Mouse (Mus musculus) midbrain, embryonic 16.5 days (tissue): Measurements from ENCODE around the gene Slc35c1. TPM values are rescaled to one million over a fixed set of nuclear protein-coding genes. Genes with fewer than 3 reads are reported as not detected.

ENCODE experiments used
- ATAC-seq: fragments of 200-750 bp; cut with Nextera tagmentation; 2 replicates; pipeline ENCODE4 v1.8.0; 2017; ENCODE audit warnings: moderate TSS enrichment
- H3K27ac ChIP-seq: fragments of 300-500 bp; sonication (generic); 2 replicates; pipeline ENCODE4 v1.5.1; 2014; ENCODE audit warnings: mild to moderate bottlenecking, low read length, mixed read lengths
- H3K27me3 ChIP-seq: fragments of 300-500 bp; sonication (generic); 2 replicates; pipeline ENCODE4 v1.6.1; 2014; ENCODE audit warnings: low read depth, low read length, mixed read lengths; ENCODE audit not compliant: control insufficient read depth, insufficient read depth
- H3K36me3 ChIP-seq: fragments of 300-500 bp; sonication (generic); 2 replicates; pipeline ENCODE4 v1.6.1; 2014; ENCODE audit warnings: mild to moderate bottlenecking, low read length, moderate library complexity, mixed read lengths; ENCODE audit not compliant: control insufficient read depth, insufficient read depth
- H3K4me1 ChIP-seq: fragments of 300-500 bp; sonication (generic); 2 replicates; pipeline ENCODE4 v1.6.1; 2014; ENCODE audit warnings: mild to moderate bottlenecking, low read length, mixed read lengths; ENCODE audit not compliant: control insufficient read depth, insufficient read depth
- H3K4me2 ChIP-seq: fragments of 300-500 bp; sonication (generic); 2 replicates; pipeline ENCODE4 v1.6.1; 2014; ENCODE audit warnings: mild to moderate bottlenecking, low read length, mixed read lengths
- H3K4me3 ChIP-seq: fragments of 300-500 bp; sonication (generic); 2 replicates; pipeline ENCODE4 v1.5.1; 2014; ENCODE audit warnings: low read depth, mild to moderate bottlenecking, low read length, moderate library complexity, mixed read lengths
- H3K9ac ChIP-seq: fragments of 300-500 bp; sonication (generic); 2 replicates; pipeline ENCODE4 v1.6.1; 2014; ENCODE audit warnings: low read depth, low read length, mixed read lengths
- H3K9me3 ChIP-seq: fragments of 300-500 bp; sonication (generic); replicated peaks from 2 replicates; pipeline ENCODE4 v1.6.1; 2014; ENCODE audit warnings: mild to moderate bottlenecking, low read length, mixed read lengths; ENCODE audit not compliant: control insufficient read depth, poor library complexity, severe bottlenecking
- WGBS: fragments of 180-500 bp; shearing (Covaris S2); extraction: QIAGEN DNeasy Blood & Tissue Kit; methylation state at CpG from one replicate; pipeline ENCODE4 v1.1.7; 2014; 5-methylcytosine and 5-hydroxymethylcytosine counted together
- polyA plus RNA-seq: library from polyadenylated mRNA; unstranded; fragments of >200 nt; fragmentation: Nextera tagmentation; extraction: Ambion mirVana; gene quantifications from 2 replicates; pipeline ENCODE4 v1.2.1, GENCODE M21; 2015

The Slc35c1 gene
- polyA plus RNA-seq, 1 experiment from 2014 or later: 17.9 TPM

DNA sequence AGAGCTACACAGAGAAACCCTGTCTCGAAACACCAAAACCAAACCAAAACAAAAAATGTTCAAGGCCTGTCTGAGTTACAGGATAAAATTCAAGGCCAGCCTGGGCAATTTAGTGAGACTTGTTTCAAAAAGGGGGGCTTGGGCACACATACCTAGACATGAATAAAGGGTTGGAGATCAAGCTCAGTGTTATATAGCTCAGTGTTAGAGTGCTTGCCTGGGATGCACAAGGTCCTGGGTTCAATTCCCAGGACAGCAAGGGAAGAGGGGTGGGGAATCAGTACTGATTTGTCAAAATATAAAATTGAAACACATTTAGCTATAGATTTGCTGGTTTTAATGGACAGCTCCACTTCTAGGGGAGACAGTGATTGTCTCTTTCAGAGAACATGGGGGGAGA lies 877 bp upstream of the Slc35c1 start:
- peaks cover 33% of the 10 kb centered on the region for H3K4me1 ChIP-seq
- no peak overlapping the region for H3K27ac ChIP-seq
- no peak overlapping the region for H3K4me3 ChIP-seq
- no peak overlapping the region for H3K4me2 ChIP-seq
- no peaks in the 10 kb centered on the region for H3K36me3 ChIP-seq
- 95% methylated on average over 1 of the region's 1 CpGs for WGBS
- no peak for ATAC-seq
- H3K9ac ChIP-seq: no peak overlapping the region
- H3K9me3 ChIP-seq: no peaks in the 10 kb centered on the region
- no peaks in the 10 kb centered on the region for H3K27me3 ChIP-seq

DNA sequence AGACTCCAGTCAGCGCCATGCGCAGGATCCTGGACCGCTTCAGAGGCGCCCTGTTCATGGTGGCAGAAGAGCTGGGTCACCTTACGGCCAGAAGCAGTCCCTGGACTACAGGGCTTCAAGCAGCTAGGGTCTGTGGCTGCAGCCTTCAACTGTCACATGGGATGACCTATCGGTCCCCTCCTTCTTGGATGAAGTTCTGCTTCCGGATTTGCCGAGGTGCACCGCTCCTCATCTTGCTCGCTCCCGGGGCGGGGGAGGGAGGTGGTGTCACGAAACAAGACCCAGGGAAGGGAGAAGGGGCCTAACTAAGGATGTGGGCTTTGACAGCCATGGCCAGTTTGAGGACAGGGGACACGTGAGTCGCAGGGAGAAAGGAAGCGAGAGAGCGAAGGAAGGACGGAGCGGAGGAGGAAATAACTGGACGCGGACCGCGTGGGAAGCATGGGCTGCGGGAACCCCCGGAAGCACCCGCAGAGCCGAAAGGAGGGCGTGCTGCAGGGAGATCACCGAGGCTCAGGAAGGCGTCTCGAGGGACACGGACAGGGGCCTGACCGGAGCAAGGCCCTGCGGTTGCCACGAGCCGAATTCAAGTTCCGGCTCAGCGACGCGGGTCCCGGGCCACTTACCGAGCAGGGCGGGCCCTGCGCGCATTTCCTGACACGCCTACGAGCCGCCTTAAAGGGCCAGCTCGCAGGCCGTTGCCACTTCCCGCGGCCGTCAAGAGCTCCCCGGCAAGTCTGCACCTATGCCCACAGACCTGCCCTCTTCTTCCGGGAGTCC lies 1.0 kb downstream of the Slc35c1 start:
- H3K36me3 ChIP-seq: peaks cover 3% of the 10 kb centered on the region
- H3K4me2 ChIP-seq: peak overlapping the region; percentile 97
- peak overlapping the region; percentile 85 for H3K4me3 ChIP-seq
- H3K9ac ChIP-seq: peak overlapping the region; percentile 77
- H3K27ac ChIP-seq: peak overlapping the region; percentile 71
- peaks cover 40% of the 10 kb centered on the region for H3K4me1 ChIP-seq
- WGBS: under 1% methylated on average over 55 of the region's 55 CpGs
- no peaks in the 10 kb centered on the region for H3K9me3 ChIP-seq
- ATAC-seq: peak; percentile 93
- H3K27me3 ChIP-seq: no peaks in the 10 kb centered on the region

DNA sequence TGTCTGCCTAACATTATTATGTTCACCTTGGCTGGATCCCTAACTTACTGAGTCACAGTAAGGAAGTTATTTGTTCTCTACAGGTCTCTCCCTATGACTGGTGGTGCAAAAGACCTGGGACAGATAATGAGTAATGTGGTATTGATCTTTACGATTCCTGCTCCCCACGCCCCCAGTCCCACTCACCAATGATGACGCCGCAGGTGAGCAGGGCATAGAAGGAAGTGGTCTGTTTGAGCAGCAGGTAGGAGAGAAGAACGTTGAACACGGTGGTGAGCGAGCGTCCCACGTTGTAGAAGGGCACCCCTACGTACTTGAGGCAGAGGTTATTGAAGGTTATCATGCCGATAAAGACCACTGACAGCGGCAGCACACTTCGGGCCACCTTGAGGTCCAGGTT lies 1.9 kb downstream of the Slc35c1 start:
- peak overlapping the region; percentile 77 for H3K9ac ChIP-seq
- peaks cover 9% of the 10 kb centered on the region for H3K36me3 ChIP-seq
- no peaks in the 10 kb centered on the region for H3K9me3 ChIP-seq
- no peak overlapping the region for H3K27ac ChIP-seq
- ATAC-seq: no peak
- H3K4me1 ChIP-seq: peaks cover 40% of the 10 kb centered on the region
- H3K4me2 ChIP-seq: peak overlapping the region; percentile 97
- H3K27me3 ChIP-seq: no peaks in the 10 kb centered on the region
- 72% methylated on average over 13 of the region's 13 CpGs for WGBS
- H3K4me3 ChIP-seq: peak overlapping the region; percentile 85

DNA sequence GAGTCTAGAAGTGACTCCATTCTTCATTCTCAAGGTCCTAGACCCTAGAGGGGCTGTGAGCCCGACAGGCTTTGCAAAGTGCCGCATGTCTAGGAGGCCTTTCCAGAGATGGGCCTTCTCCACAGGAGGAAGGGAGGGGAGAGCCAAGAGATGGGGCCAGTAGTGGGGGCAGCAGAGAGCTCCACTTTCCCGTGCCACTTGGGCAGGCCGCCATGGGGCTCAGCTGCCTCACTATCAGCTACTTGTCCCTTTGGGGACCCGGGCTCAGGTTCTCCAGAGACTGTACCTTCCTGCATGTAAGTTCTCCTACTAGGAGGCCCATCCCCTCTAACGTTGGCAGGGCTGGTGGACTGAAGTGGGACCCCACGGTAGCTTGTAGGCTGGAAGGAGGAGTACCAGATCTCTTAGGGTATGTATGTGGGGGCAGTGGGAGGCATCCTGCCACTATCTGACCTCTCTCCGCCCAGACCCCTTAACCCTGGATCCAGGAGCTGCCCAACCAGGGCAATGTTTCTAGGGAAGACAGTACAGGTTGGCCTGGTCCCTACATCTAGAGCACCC lies 3.3 kb downstream of the Slc35c1 start:
- Histone ChIP-seq H3K9me3 (no peaks in the 10 kb centered on the region), H3K4me3 (no peak overlapping the region), H3K36me3 (peaks cover 13% of the 10 kb centered on the region), H3K27ac (no peak overlapping the region), H3K4me2 (peak overlapping the region; percentile 36), H3K4me1 (peaks cover 40% of the 10 kb centered on the region), H3K9ac (peak overlapping the region; percentile 38), H3K27me3 (no peaks in the 10 kb centered on the region)
- 75% methylated on average over 8 of the region's 8 CpGs for WGBS
- no peak for ATAC-seq

DNA sequence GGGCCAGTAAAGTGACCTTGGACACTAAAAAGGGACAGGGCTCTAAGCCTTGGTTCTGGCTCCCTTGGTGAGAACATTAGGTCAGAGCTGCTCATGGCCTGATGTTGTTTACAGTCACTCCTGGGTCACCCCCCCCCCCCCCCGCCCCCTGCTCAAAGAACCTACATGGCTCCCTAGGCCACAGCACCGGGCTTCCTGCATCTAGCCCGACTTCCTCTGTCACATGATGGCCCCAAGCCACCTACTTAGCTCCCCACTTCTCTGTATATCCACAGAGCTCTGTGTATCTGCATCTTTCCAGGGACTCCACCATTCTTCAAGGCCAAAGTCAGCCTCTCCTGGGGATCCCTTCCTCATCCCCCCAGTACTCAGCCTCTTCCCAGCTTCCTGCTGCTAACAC lies 4.6 kb downstream of the Slc35c1 start:
- Histone ChIP-seq H3K4me1 (peaks cover 40% of the 10 kb centered on the region), H3K36me3 (peaks cover 13% of the 10 kb centered on the region), H3K27ac (no peak overlapping the region), H3K9me3 (no peaks in the 10 kb centered on the region), H3K4me2 (no peak overlapping the region; the same call in 1 of the 2 replicates), H3K9ac (no peak overlapping the region), H3K27me3 (no peaks in the 10 kb centered on the region), H3K4me3 (no peak overlapping the region)
- no peak for ATAC-seq
- WGBS: 38% methylated on average over 1 of the region's 3 CpGs

DNA sequence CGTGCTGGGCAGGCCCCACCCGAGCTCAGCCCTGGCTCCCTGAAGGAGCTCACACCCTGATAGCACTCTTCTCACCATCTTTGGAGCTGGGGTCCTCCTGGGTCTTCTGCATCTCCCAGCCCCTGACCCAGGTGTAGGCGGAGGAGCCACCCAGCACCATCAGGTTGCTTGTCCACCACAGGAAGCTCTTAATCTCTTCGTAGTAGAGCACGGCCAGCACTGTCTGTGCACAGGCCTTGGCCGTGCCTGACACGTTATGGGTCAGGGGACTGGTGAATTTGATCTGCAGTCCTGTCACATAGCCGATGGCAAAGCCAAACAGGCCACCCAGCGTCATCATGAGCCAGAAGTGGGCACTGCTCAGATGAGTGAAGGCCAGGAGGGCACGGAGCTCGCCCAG lies 6.2 kb downstream of the Slc35c1 start:
- Histone ChIP-seq H3K27me3 (no peaks in the 10 kb centered on the region), H3K4me1 (peaks cover 34% of the 10 kb centered on the region), H3K4me3 (no peak overlapping the region), H3K27ac (no peak overlapping the region), H3K9me3 (no peaks in the 10 kb centered on the region), H3K4me2 (no peak overlapping the region), H3K9ac (no peak overlapping the region), H3K36me3 (peaks cover 13% of the 10 kb centered on the region)
- ATAC-seq: no peak
- 91% methylated on average over 11 of the region's 11 CpGs for WGBS

DNA sequence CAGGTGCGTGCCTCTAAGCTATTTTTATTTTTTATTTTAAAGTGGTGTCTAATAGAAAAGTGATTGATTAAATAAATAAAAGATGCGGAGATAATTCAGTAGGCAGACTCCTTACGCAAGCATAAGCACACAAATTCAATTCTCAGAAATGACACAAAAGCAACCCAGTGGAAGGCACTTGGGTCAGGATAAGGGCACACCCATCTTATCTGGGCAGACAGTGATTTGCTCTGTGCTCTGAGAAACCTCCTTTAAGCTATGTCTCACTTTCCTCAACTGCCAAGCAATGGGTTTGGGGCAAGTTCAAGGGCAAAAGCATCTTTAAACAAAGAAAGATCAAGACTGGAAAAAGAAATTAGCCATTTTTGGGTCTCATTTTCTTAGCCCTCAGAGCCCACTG lies 9.2 kb downstream of the Slc35c1 start:
- peaks cover 6% of the 10 kb centered on the region for H3K4me1 ChIP-seq
- ATAC-seq: no peak
- 95% methylated on average over 3 of the region's 3 CpGs for WGBS
- H3K9ac ChIP-seq: no peak overlapping the region
- H3K27me3 ChIP-seq: no peaks in the 10 kb centered on the region
- H3K36me3 ChIP-seq: peaks cover 13% of the 10 kb centered on the region
- H3K4me3 ChIP-seq: no peak overlapping the region
- no peaks in the 10 kb centered on the region for H3K9me3 ChIP-seq
- H3K27ac ChIP-seq: no peak overlapping the region
- H3K4me2 ChIP-seq: no peak overlapping the region

DNA sequence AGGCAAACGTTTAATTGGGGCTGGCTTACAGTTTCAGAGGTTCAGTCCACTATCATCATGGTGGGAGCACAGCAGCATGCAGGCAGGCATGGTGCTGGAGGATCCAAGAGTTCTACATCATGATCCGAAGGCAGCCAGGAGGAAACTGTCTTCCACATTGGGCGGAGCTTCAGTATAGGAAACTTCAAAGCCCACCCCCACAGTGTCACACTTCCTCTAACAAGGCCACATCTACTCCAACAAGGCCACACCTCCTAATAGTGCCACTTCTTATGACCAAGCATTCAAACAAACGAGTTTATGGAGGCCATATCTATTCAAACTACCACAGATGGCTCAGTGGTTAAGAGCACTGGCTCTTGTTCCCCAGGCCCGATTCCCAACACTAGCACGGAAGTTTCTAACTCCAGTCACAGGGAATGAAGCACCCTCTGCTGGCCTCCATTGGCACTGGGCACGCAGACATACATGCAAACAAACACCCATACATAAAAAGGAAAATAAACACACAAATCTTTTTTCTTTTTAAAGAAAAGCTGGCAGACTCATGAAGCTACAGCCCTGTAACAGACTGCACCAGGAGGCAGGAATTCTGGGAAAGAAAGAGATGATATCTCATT lies 13.1 kb downstream of the Slc35c1 start:
- 74% methylated on average over 7 of the region's 7 CpGs for WGBS
- H3K4me3 ChIP-seq: no peak overlapping the region
- no peak for ATAC-seq
- H3K4me1 ChIP-seq: no peaks in the 10 kb centered on the region
- H3K4me2 ChIP-seq: no peak overlapping the region
- no peaks in the 10 kb centered on the region for H3K27me3 ChIP-seq
- H3K9ac ChIP-seq: no peak overlapping the region
- H3K36me3 ChIP-seq: no peaks in the 10 kb centered on the region
- H3K9me3 ChIP-seq: no peaks in the 10 kb centered on the region
- H3K27ac ChIP-seq: no peak overlapping the region

DNA sequence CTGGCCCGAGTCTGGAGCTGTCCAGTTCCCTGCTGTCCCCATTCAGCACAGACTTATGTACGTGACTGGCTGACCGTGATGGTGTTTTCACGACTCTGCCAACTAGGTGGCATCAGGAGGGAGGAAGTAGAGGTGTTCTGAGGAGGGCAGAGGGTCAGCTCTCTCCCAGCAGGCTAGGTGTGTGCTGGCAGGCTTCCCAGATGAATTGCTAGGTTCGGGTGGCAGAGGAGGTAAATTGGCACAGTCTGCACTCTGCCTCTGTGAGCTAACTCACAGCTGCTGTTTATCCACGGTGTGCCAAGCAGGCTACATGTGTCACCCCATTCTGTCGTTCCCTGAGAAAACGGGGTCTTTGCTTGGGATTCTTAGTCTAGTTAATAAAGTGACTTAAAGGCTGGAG lies 13.7 kb downstream of the Slc35c1 start:
- Histone ChIP-seq H3K9me3 (no peaks in the 10 kb centered on the region), H3K9ac (no peak overlapping the region), H3K36me3 (no peaks in the 10 kb centered on the region), H3K27ac (no peak overlapping the region), H3K4me1 (no peaks in the 10 kb centered on the region), H3K27me3 (no peaks in the 10 kb centered on the region), H3K4me2 (no peak overlapping the region), H3K4me3 (no peak overlapping the region)
- WGBS: 71% methylated on average over 8 of the region's 8 CpGs
- no peak for ATAC-seq
